Mouse (Mus musculus) lung, postnatal 36 days (tissue): ENCODE results near the gene Ptpn9.

Source experiments
- DNase-seq: peaks from one replicate; pipeline ENCODE4 v3.0.0; 2022; ENCODE audit warnings: mixed read lengths

Ptpn9 gene

DNA sequence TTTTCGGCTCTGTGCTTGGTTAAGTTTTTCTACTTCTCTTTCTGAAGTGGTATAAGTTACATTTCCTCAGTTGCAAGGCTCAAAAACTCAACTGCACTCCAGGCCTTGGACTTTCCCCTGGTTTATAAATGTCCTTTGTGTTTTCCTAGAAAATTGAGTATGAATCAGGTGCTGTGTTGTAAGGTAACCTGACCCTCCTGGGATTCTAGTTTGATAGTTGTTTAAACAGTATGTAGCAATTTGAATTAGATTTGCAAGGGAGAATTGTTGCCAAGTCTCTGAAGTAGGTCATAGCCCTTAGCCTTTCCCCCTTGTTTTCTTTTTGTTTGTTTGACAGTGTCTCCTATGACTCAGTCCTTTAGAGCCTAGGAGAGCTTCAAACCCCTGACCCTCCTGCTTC is 22.9 kb downstream of the Ptpn9 start:
- DNase-seq = peak; percentile 28

DNA sequence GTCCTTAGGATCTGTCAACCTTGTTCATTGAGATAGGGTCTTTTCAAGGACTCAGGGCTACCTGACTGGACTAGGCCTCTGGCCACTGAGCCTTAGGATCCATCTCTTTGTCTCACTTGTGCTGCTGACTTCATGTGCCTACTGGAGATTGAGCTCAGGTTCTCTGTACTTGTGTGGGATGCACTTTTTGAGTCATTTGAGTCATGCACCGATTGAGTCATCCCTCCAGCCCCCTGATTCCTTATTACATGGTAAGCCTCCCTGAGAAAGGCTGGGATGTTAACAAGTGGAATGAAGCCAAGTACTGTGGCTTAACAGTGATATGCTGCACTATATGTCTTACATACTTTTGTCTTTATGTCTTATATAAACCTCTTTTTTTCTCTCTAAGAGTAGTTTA is 37.0 kb downstream of the Ptpn9 start:
- DNase-seq = no peak

DNA sequence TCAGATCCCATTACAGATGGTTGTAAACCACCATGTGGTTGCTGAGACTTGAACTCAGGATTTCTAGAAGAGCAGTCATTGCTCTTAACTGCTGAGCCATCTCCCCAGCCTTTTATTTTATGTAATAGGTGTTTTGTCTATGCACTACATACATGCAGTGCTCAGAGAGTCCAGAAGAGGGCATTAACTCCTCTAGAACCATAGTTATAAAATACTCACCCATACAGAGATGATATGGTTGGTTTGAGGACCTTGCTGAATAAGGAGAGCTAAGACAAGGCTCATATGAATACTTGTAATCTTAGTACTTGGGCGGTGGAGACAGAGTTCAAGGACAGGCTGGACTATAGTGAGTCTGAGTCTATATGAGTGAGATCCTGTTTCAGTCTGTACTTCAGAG is 61.5 kb downstream of the Ptpn9 start:
- peak; percentile 94 for DNase-seq

DNA sequence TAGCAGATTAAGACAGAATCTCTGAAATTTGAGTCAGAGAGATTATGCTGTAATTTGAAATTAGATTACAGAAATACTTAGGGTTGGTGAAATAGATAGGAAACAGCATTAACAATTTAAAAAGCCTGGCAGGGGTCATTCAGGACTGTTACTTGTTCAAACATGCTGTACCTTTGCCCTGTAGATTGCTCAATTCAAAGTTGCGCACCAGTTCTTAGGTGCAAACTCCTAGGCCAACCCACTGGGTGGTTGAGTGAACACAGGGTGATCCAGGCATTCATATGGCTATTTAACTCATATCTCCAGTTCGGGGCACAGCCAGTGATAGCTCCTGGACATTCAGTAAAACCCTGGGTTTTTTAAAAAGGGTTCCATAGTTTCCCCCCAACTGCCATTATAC is 69.4 kb downstream of the Ptpn9 start:
- DNase-seq = no peak

DNA sequence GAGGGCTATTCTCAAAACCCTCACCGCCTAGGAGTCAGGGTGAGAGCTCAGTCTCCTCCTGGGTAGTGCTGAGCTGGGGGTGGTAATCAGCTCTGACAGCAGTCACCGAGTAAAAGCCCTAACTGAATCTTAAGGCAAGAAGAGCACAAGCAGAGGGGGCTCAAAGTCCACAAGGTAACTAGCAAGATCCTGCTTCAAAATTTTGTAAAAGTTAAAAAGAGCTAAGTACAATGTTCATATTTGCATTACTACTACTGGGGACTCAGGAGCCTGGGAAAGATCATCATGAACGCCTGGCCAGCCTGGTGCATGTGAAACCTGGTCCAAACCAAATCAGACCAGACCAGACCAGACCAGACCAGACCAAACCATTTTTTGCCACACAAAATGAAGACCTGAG is 73.5 kb downstream of the Ptpn9 start:
- DNase-seq = no peak

DNA sequence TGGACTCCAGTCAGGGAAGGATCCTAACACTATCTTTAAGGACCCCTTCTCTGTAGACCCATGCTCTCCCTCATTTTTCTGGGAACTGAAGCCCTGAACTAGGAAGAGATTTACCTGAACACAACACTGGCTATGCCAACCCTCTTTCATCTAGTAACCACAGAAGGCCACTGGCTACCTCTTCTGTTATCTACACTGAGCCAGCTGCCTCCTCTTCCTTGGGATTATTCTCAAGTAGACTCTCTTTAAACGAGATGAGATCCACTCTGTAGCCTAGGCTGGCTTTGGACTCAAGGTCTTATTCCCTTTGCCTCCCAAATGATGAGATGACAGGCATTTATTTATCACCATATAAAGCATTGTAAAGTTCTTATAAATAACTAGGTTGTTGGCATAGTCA is 75.5 kb downstream of the Ptpn9 start:
- no peak for DNase-seq

DNA sequence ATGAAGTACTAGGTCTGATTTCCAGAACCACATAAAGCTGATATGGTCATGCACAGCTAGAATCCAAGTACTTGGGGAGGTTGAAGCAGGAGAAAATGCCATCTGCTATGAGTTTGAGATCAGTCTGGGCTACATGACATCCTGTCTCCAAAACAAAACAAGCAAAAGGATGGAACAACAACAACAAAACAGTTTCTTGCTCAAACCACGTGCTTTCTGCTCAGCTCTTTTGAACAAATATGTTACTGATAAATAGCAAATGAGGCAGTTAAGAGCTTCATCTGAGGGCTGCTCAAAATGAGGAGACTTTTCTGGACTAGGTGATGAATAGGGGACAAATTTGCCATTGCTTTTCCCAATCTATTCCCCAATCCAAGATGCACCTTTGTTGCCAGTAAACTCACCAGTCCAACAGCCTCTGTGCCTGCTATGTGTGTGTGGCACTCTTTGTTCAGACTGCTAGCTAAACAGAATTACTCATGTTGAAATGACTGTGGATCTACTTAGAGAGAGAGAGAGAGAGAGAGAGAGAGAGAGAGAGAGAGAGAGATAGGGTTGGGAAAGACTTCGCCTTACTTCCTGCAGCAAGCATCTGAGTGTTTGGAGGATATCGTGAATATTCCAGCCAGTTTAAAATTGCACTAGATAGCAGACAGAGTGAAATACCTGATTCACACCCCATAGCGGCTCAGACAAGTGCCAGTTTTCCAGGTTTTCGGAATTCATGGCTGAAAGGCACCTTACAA is 76.2 kb downstream of the Ptpn9 start:
- no peak for DNase-seq

DNA sequence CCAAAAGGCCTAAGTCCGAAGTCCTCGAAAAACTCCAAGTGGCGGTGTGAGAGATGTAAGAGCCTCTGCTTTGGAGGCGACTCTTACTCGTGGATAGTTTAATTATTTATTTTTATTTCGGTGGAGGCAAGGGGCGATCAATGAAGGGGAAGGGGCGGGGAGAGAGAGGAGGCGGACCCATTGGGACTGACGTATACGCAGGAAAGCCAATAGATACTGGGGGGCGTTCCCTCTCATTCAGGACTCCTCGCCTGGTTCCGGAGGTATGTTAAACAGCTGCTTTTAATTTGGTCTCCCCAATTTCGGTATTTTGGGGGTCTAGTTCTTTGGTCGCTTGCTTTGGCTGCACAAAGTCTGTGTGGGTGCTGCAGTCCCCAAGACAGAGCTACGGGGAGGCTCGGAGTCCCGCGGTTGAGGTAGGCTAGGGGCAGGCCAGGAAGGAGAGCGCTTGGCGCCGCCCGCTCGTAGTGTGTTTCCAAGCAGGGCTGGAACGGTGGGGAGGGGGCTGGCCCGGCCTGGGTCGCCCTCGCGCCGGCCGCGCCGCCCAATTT is 77.2 kb downstream of the Ptpn9 start, which contains the start of gene Sin3a:
TSS of gene Sin3a (plus strand) at position 240 of the 551 bp plus-strand sequence.
- peak; percentile 91 for DNase-seq

DNA sequence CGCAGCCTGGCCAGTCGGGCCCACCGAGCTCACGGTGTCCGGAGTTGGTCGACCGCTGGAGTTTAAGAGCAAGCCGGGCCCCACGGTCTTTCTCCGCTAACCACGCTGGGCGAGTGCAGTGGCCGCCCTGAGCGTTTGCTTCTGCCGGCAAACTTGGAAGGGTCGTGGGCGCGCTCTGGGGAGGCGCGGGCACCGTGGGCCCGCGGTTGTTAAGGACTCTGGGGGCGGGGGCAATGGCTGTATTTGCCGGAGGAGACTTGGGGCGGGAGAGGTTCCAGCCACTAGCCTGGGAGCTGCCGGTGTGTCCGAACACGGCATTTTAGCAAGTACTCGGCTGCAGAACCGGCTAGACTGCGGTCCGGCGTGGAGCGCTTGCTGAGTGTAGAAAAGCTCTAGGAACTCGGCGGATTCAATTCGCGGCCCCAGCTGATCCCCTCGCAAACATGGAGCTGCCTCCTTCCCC is 77.8 kb downstream of the Ptpn9 start:
- DNase-seq = no peak

DNA sequence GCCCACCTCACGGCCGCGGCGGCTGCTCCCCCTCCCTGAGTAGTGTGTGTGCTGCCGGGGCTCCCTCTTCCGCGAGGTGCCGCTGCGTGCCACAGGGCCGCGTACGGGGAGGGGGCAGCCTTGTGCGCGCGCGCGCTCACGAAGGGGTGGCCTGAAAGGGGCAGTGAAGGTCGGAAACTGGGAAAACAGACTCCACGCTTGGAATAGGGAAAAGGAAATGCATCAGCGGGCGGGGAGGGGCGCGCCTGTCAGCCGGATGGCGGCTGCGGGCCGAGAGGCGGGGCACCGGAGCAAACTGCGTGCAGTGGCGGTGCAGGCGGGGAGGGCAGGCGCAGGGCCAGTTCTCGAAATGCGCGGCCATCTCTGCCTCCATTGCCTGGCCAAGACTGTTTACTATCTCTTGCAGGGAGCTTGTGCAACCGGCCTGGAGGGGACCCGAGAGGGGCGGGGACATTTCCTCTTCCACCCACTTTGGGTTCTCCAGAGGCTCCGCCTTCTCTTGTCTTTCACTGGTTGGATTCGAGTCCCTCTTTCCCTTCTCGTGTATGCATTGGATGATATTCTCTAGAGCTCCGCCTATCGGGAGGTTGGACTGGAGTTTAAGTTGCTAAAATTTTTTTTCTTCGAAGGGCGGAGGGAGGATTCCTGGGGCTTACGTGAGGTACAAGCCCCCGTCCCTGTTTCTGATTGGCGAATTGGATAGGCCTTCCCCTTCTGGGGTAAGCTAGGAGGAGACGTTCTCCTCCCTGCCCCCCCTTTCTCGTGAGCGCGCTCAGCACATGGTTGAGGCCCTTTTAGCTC is 78.5 kb downstream of the Ptpn9 start:
- peak; percentile 100 for DNase-seq

DNA sequence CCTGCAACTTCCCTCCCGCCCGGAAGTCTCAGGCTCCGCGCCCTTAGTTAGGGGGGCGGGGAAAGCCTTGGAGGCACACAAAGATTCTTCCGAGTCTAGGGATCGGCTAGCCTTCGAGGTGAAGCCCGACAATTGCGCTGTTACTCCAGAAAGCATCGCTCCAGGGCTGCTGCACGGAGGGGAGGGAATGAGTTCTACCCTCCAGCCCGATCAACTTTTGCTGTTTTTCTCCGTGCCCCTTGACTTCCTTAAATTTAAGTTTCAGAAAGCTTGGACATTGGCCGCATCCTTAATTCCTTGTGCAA is 79.0 kb downstream of the Ptpn9 start:
- DNase-seq = no peak

DNA sequence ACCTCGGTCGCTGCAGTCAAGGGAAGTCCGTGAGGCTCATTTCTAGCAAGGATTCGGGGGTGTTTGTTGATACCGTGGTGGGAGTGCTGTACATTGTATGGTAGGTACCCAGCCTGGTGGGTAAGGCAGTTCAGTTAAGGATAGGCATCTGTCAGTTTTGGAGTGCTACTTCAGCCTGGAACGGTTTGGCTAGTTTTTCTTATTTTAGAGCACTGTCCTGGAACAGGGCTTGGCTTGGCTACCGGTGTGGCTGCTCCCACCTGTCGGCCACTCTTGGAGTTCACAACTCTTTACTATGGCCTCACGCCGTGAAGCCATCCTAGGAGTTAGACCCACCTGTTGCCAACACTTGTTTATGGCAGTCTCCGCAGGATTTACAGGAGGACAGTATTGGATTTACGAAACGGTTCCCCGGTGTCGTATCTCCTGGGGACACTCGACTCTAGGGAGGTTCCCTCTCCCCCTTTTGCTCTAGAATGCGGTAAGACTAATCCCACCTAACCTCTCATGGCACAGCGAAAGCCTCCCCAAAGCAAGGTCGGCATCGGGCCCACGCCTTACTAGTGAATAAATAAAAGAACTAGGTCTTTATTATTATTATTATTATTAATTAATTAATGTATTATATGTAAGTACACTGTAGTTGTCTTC is 79.6 kb downstream of the Ptpn9 start:
- DNase-seq = peak; percentile 44

DNA sequence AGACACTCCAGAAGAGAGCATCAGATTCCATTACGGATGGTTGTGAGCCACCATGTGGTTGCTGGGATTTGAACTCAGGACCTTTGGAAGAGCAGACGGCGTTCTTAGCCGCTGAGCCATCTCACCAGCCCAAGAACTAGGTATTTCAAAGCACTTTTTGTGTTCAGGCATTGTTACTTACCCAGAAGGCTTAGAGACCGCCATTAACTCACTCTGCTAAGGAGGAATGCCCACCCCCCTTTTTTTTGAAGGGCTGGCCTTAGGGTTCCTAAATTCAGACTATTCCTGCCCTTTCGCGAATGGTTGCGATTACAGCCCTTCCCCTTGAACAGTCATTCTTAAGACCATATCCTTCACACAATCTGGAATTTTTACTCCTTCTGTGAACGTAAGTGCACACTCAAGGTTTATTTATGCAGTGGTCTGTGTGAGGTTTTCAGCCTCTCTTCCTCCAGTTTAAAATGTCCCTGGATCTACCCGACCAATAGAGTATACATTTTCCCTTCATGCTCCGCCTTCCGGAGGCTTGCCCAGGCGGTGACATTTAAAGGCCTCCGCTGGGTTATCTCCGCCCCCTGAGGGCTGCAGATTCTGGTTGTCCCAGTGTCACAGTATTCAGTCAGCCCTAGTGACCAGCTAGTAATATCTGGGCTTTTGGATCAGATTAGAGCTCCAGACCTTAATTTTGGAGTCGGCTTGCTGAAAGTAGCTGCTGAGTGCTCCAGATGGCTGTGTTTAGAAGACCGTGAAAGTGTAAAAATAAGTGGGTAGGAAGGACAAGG is 80.3 kb downstream of the Ptpn9 start:
- DNase-seq = peak; percentile 90

DNA sequence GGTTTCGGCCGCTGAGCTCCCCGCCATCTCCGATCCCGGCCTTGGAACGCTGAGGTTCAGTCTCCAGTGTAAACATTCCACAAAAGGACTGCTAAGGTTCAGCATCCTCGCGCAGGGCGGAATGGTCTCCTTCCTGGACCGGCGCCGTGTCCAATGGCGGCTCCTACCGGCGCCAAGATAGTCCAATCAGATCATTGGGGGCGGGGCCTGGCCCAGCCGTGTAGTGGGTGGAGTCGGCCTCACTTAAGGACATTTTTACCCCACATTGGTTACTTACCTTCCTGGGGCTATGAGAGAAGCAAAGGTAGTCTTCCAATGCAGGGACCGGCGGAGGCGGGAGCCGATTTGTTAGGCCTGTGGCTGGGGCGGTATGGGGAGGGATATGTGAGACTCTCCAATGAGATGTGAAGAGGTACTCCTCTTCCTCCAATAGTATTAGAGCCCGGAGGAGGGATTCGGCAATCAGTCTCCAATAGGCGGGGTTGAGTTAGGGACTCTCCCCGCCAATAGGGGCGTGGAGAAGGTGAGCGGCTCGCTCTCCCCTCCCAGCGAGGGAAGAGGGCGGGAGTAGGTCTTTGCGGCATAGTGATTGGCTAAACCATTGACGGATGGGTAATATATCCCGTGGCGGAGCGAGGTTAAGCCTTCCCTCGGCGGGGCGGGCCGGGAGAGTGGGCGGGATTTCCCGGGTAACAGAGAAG is 81.1 kb downstream of the Ptpn9 start:
- peak; percentile 100 for DNase-seq

DNA sequence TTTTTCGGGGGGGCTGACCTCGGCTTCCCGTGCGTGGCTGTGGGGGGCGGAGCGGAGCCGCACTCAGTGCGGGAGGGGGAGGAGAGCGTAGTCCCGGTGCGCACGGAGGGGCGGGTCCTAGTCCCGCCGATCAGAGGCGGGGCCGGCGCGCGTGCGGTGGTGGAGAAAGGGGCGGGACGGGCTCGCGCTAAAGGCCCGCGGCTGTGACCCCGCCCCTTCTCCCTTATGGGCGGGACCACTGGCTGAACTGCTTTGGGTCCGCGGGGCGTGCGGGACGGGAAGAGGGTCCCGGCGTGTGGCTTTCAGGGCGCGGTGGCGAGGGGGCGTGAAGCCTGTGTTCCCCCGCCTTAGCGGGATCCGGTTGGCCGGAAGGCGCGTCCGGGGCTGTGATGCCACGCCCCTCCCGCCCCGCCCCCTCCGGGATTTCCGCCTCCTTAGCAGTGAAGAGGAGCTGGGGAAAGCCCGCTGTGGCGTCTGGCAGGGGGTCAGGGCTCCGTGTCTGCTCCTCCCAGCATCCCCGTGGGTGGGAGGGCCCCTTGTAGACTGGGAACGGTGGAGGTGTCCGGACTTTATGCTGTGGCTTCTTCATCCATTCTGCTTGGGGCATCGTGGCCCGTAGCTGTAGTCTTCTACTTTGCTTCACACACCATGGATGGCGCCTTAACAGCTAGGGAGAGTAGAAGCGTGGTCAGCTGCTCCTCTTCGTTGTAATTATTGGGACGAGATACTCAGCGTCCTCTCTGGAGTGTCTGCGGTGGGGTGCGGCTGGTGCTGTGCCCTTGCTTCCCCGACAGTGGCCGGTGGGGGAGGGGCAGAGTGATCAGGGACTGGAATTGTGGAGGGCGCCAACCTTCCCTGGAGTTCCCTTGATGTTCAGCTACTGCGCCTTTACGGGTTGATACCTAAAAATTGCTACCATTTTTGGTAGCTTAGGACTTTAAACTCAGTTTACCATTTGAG is 82.3 kb downstream of the Ptpn9 start:
- DNase-seq = peak; percentile 92

DNA sequence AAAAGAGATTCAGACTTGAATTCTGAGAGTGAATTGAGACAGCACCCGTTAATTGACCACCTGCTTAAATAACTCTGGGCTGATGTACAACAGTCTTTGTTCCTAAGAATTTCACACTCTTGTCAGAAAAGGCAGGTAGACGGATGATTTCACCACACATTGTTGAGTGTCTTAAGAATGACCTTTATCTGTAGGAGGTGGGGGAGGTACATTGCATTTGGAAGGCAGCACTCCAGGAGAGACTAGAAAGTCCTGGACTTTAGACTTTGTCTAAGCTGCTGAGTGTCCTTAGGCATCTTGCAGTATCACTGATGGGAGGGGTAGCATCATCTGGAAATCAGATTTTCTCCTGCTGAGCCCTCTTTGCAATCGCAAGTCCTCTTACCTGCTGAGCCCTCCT is 87.5 kb downstream of the Ptpn9 start:
- DNase-seq = no peak
